Mouse (Mus musculus) midbrain, embryonic 12.5 days (tissue): ENCODE results near the gene Kctd21. TPM values are rescaled to one million over a fixed set of nuclear protein-coding genes. Genes with fewer than 3 reads are reported as not detected.

Source experiments
- ATAC-seq: fragments of 200-750 bp; cut with Nextera tagmentation; 2 replicates; pipeline ENCODE4 v1.8.0; 2017; ENCODE audit warnings: low read depth, moderate TSS enrichment, moderate library complexity; ENCODE audit not compliant: low FRiP score
- H3K27ac ChIP-seq: fragments of 300-500 bp; sonication (generic); replicated peaks from 2 replicates; pipeline ENCODE4 v1.5.1; 2016; ENCODE audit warnings: mild to moderate bottlenecking
- H3K27me3 ChIP-seq: fragments of 300-500 bp; sonication (generic); 2 replicates; pipeline ENCODE4 v1.6.1; 2016; ENCODE audit warnings: mild to moderate bottlenecking
- H3K36me3 ChIP-seq: fragments of 300-500 bp; sonication (generic); 2 replicates; pipeline ENCODE4 v1.6.1; 2016
- H3K4me1 ChIP-seq: fragments of 300-500 bp; sonication (generic); 2 replicates; pipeline ENCODE4 v1.6.1; 2016
- H3K4me2 ChIP-seq: fragments of 300-500 bp; sonication (generic); replicated peaks from 2 replicates; pipeline ENCODE4 v1.6.1; 2016; ENCODE audit warnings: mild to moderate bottlenecking, moderate library complexity
- H3K4me3 ChIP-seq: fragments of 300-500 bp; sonication (generic); 2 replicates; pipeline ENCODE4 v1.5.1; 2016; ENCODE audit warnings: mild to moderate bottlenecking
- H3K9ac ChIP-seq: fragments of 300-500 bp; sonication (generic); replicated peaks from 2 replicates; pipeline ENCODE4 v1.6.1; 2016; ENCODE audit warnings: mild to moderate bottlenecking, moderate library complexity
- H3K9me3 ChIP-seq: fragments of 300-500 bp; sonication (generic); 2 replicates; pipeline ENCODE4 v1.6.1; 2016; ENCODE audit warnings: mild to moderate bottlenecking
- WGBS: fragments of 180-500 bp; shearing (Covaris S2); methylation state at CpG from one replicate; pipeline ENCODE4 v1.1.7; 2016; 5-methylcytosine and 5-hydroxymethylcytosine counted together
- polyA plus RNA-seq: library from polyadenylated mRNA; unstranded; fragments of >200 nt; fragmentation: Nextera tagmentation; extraction: Ambion mirVana; gene quantifications from 2 replicates; pipeline ENCODE4 v1.2.1, GENCODE M21; 2016

The Kctd21 gene
- polyA plus RNA-seq, 1 experiment from 2014 or later = 5.1 TPM

- Histone ChIP-seq H3K9ac (no peak overlapping the region), H3K9me3 (no peaks in the 10 kb centered on the region), H3K4me2 (peak overlapping the region; percentile 46), H3K4me3 (peak overlapping the region; percentile 34), H3K36me3 (0 out of 2 replicates have a peak, but pooled peaks cover 5% of the 10 kb centered on the region), H3K27ac (no peak overlapping the region), H3K27me3 (peaks cover 42% of the 10 kb centered on the region), H3K4me1 (peaks cover 14% of the 10 kb centered on the region)
- ATAC-seq = peak; percentile 60; the same call in 1 of the 2 replicates
- WGBS = 16% methylated on average over 76 of the region's 96 CpGs
These were observed 6.8 kb upstream of the Kctd21 start for GRCm38 (mm10) chr7:97325156-97325985.

- no peaks in the 10 kb centered on the region for H3K9me3 ChIP-seq
- H3K4me3 ChIP-seq = no peak overlapping the region
- H3K4me2 ChIP-seq = no peak overlapping the region
- no peak overlapping the region for H3K9ac ChIP-seq
- whole genome bisulfite sequencing = 92% methylated on average over 4 of the region's 4 CpGs
- peaks cover 42% of the 10 kb centered on the region for H3K27me3 ChIP-seq
- peaks cover 23% of the 10 kb centered on the region for H3K4me1 ChIP-seq
- ATAC-seq = no peak
- H3K27ac ChIP-seq = no peak overlapping the region
- H3K36me3 ChIP-seq = no peaks in the 10 kb centered on the region
These were observed 4.8 kb upstream of the Kctd21 start for GRCm38 (mm10) chr7:97327376-97327775.

- Histone ChIP-seq H3K36me3 (no peaks in the 10 kb centered on the region), H3K4me3 (no peak overlapping the region), H3K9me3 (no peaks in the 10 kb centered on the region), H3K27me3 (peaks cover 37% of the 10 kb centered on the region), H3K27ac (no peak overlapping the region), H3K4me2 (no peak overlapping the region), H3K9ac (no peak overlapping the region), H3K4me1 (peaks cover 33% of the 10 kb centered on the region)
- WGBS = 71% methylated on average over 13 of the region's 13 CpGs
- no peak for ATAC-seq
These were observed 3.1 kb upstream of the Kctd21 start for GRCm38 (mm10) chr7:97328891-97329588.

- Histone ChIP-seq H3K36me3 (no peaks in the 10 kb centered on the region), H3K4me3 (no peak overlapping the region), H3K4me2 (no peak overlapping the region), H3K4me1 (peaks cover 33% of the 10 kb centered on the region), H3K9ac (no peak overlapping the region), H3K27me3 (peaks cover 31% of the 10 kb centered on the region), H3K9me3 (no peaks in the 10 kb centered on the region), H3K27ac (no peak overlapping the region)
- 91% methylated on average over 3 of the region's 3 CpGs for WGBS
- no peak for ATAC-seq
These were observed 2.5 kb upstream of the Kctd21 start for GRCm38 (mm10) chr7:97329676-97330075.

GRCm38 (mm10) chr7:97330931-97331645, 1.0 kb upstream of the Kctd21 start:
- Histone ChIP-seq H3K36me3 (no peaks in the 10 kb centered on the region), H3K4me2 (peak overlapping the region; percentile 77), H3K4me3 (peak overlapping the region; percentile 85), H3K27ac (no peak overlapping the region), H3K4me1 (peaks cover 25% of the 10 kb centered on the region), H3K9ac (peak overlapping the region; percentile 68; the same call in 1 of the 2 replicates), H3K27me3 (peaks cover 16% of the 10 kb centered on the region), H3K9me3 (no peaks in the 10 kb centered on the region)
- no peak for ATAC-seq
- WGBS = 67% methylated on average over 11 of the region's 11 CpGs

- Histone ChIP-seq H3K9me3 (no peaks in the 10 kb centered on the region), H3K27me3 (peaks cover under 1% of the 10 kb centered on the region; the same call in 1 of the 2 replicates), H3K27ac (0 out of 2 replicates have a peak overlapping the region, but pooled peaks have one; percentile 30), H3K4me3 (peak overlapping the region; percentile 85), H3K4me2 (peak overlapping the region; percentile 77), H3K9ac (peak overlapping the region; percentile 67), H3K36me3 (no peaks in the 10 kb centered on the region), H3K4me1 (peaks cover 25% of the 10 kb centered on the region)
- ATAC-seq = no peak
- WGBS = 1% methylated on average over 9 of the region's 9 CpGs
These were observed 527 bp downstream of the Kctd21 start for GRCm38 (mm10) chr7:97332667-97333041.

- Histone ChIP-seq H3K27me3 (no peaks in the 10 kb centered on the region), H3K27ac (no peak overlapping the region), H3K36me3 (no peaks in the 10 kb centered on the region), H3K4me1 (peaks cover 25% of the 10 kb centered on the region), H3K4me2 (peak overlapping the region; percentile 77), H3K9me3 (no peaks in the 10 kb centered on the region), H3K4me3 (peak overlapping the region; percentile 85), H3K9ac (0 out of 2 replicates have a peak overlapping the region, but pooled peaks have one; percentile 67)
- 90% methylated on average over 6 of the region's 6 CpGs for WGBS
- ATAC-seq = no peak
These were observed 1.2 kb downstream of the Kctd21 start for GRCm38 (mm10) chr7:97333113-97333898.

- no peaks in the 10 kb centered on the region for H3K36me3 ChIP-seq
- H3K4me1 ChIP-seq = peaks cover 19% of the 10 kb centered on the region
- no peak overlapping the region for H3K4me2 ChIP-seq
- H3K27me3 ChIP-seq = no peaks in the 10 kb centered on the region
- no peaks in the 10 kb centered on the region for H3K9me3 ChIP-seq
- H3K27ac ChIP-seq = no peak overlapping the region
- ATAC-seq = no peak
- whole genome bisulfite sequencing = 90% methylated on average over 2 of the region's 2 CpGs
- H3K9ac ChIP-seq = no peak overlapping the region
- no peak overlapping the region for H3K4me3 ChIP-seq
These were observed 2.3 kb downstream of the Kctd21 start for GRCm38 (mm10) chr7:97334406-97334805.

GRCm38 (mm10) chr7:97336678-97337077, 4.6 kb downstream of the Kctd21 start:
- Histone ChIP-seq H3K36me3 (no peaks in the 10 kb centered on the region), H3K4me3 (no peak overlapping the region), H3K27ac (no peak overlapping the region), H3K9ac (no peak overlapping the region), H3K9me3 (peaks cover 7% of the 10 kb centered on the region), H3K27me3 (no peaks in the 10 kb centered on the region), H3K4me1 (peaks cover 10% of the 10 kb centered on the region), H3K4me2 (no peak overlapping the region)
- no peak for ATAC-seq
- WGBS = 85% methylated on average over 1 of the region's 1 CpGs

- no peak overlapping the region for H3K4me2 ChIP-seq
- no peaks in the 10 kb centered on the region for H3K27me3 ChIP-seq
- WGBS = 88% methylated on average over 4 of the region's 4 CpGs
- ATAC-seq = no peak
- no peaks in the 10 kb centered on the region for H3K36me3 ChIP-seq
- no peak overlapping the region for H3K9ac ChIP-seq
- H3K4me1 ChIP-seq = no peaks in the 10 kb centered on the region
- no peak overlapping the region for H3K4me3 ChIP-seq
- peaks cover 7% of the 10 kb centered on the region for H3K9me3 ChIP-seq
- no peak overlapping the region for H3K27ac ChIP-seq
These were observed 6.5 kb downstream of the Kctd21 start for GRCm38 (mm10) chr7:97338593-97338992.

- WGBS = 92% methylated on average over 7 of the region's 7 CpGs
- no peak for ATAC-seq
- no peaks in the 10 kb centered on the region for H3K4me1 ChIP-seq
These were observed 7.5 kb downstream of the Kctd21 start for GRCm38 (mm10) chr7:97339623-97340022.

More at GRCm38 (mm10) chr7:97339623-97340022, 7.5 kb downstream of the Kctd21 start:
- no peak overlapping the region for H3K4me3 ChIP-seq
- no peaks in the 10 kb centered on the region for H3K27me3 ChIP-seq
- H3K9ac ChIP-seq = no peak overlapping the region
- no peaks in the 10 kb centered on the region for H3K36me3 ChIP-seq
- no peak overlapping the region for H3K4me2 ChIP-seq
- peaks cover 7% of the 10 kb centered on the region for H3K9me3 ChIP-seq
- no peak overlapping the region for H3K27ac ChIP-seq
